Mouse (Mus musculus) inflammation-experienced regulatory T-cells (primary cell): ENCODE data around the gene Olfr1250. TPM values are rescaled to one million over a fixed set of nuclear protein-coding genes. Genes with fewer than 3 reads are reported as not detected.

Experiments
- polyA plus RNA-seq, 2 experiments: library from polyadenylated mRNA; unstranded; fragments of 100-300 nt; shearing (Covaris generic); gene quantifications; one replicate each; pipeline ENCODE4 v1.2.1; 2017

The Olfr1250 gene
- polyA plus RNA-seq = under 1 TPM in 1 of 2 experiments, not detected in 1; 0.09 TPM

GRCm38 (mm10) chr2:89661367-89661766, at the start of gene Olfr1250:
Gene Olfr1250, minus strand, starts transcription at chr2:89661467.

GRCm38 (mm10) chr2:89671836-89672235, 10.6 kb upstream of the Olfr1250 start, which contains the start of gene Olfr1251:
Gene Olfr1251, minus strand, starts transcription at chr2:89671936.

GRCm38 (mm10) chr2:89634883-89635282, 26.4 kb downstream of the Olfr1250 start, which contains the start of gene Olfr1249:
Gene Olfr1249, minus strand, starts transcription at chr2:89634983.

GRCm38 (mm10) chr2:89618145-89618544, 43.1 kb downstream of the Olfr1250 start, which contains the start of gene Olfr1248:
Gene Olfr1248, minus strand, starts transcription at chr2:89618245.

DNA sequence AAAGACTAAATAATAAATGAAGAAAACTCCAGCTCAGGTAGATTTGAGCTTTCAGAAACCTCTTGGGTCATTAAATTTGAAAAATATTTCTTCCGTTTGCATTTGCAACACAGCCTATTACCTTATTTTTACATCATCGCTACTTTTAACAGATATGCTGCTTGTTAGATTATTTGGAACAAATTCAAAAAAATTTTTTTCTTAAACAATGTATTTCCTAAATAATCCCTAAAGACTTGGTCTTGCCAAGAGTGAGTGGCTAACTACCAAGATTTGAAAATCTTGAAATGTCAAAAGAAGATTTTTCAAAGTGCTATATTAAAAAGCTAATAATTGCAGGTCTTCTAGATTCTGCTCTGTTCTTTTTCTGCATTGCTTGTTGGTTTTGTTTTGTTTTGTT, 47.2 kb downstream of the Olfr1250 start, which contains the start of gene Olfr1247:
Gene Olfr1247 (minus strand): TSS at position 101 of the 400 bp plus-strand sequence.

Other genes with a start within 250 kb of the Olfr1250 start
- gene Olfr1239, start 241.1 kb downstream of the Olfr1250 start, polyA plus RNA-seq = not detected
- not detected for gene Olfr1240, start 218.5 kb downstream of the Olfr1250 start, polyA plus RNA-seq
- not detected for gene Olfr1241, start 174.3 kb downstream of the Olfr1250 start, polyA plus RNA-seq
- not detected for gene Olfr1242, start 163.1 kb downstream of the Olfr1250 start, polyA plus RNA-seq
- not detected for gene Olfr1243, start 130.0 kb downstream of the Olfr1250 start, polyA plus RNA-seq
- gene Olfr1245, start 83.0 kb downstream of the Olfr1250 start, polyA plus RNA-seq = under 1 TPM; 0.14 to 0.33 TPM
- gene Olfr1246, start 68.3 kb downstream of the Olfr1250 start, polyA plus RNA-seq = under 1 TPM in 1 of 2 experiments, not detected in 1; 0.88 TPM
- under 1 TPM; 0.11 to 0.39 TPM for gene Olfr1247, start 47.3 kb downstream of the Olfr1250 start, polyA plus RNA-seq
- not detected for gene Olfr1248, start 43.2 kb downstream of the Olfr1250 start, polyA plus RNA-seq
- gene Olfr1249, start 26.5 kb downstream of the Olfr1250 start, polyA plus RNA-seq = not detected
- gene Olfr1251, start 10.5 kb upstream of the Olfr1250 start, polyA plus RNA-seq = not detected
- not detected for gene Olfr1252, start 63.5 kb upstream of the Olfr1250 start, polyA plus RNA-seq
- not detected for gene Olfr1253, start 95.6 kb upstream of the Olfr1250 start, polyA plus RNA-seq
- not detected for gene Olfr1254, start 132.2 kb upstream of the Olfr1250 start, polyA plus RNA-seq
- gene Olfr1255, start 150.6 kb upstream of the Olfr1250 start, polyA plus RNA-seq = not detected
- gene Olfr1256, start 180.1 kb upstream of the Olfr1250 start, polyA plus RNA-seq = not detected
- under 1 TPM in 1 of 2 experiments, not detected in 1; 0.67 TPM for gene Olfr48, start 186.7 kb upstream of the Olfr1250 start, polyA plus RNA-seq
- gene Olfr1257, start 217.0 kb upstream of the Olfr1250 start, polyA plus RNA-seq = not detected